Mouse (Mus musculus) lung, postnatal 36 days (tissue): ENCODE measurements around the gene Itga6.
A peak's percentile ranks its signal among the peaks of the same experiment; 100 is the strongest.
"Not testable (repeated sequence)": the region's sequence is repeated elsewhere in the genome, so short reads cannot be mapped to it uniquely, and the experiment has no call there.

ENCODE experiments used
- DNase-seq: peaks from one replicate; pipeline ENCODE4 v3.0.0; 2022; ENCODE audit warnings: mixed read lengths

Itga6 gene

GRCm38 (mm10) chr2:71898335-71898856 lies 153.0 kb downstream of the Itga6 start:
- peak; percentile 48 for DNase-seq

GRCm38 (mm10) chr2:71899886-71900285 lies 154.5 kb downstream of the Itga6 start:
- DNase-seq: no peak

- DNase-seq: no peak
These were observed 159.7 kb downstream of the Itga6 start for GRCm38 (mm10) chr2:71905154-71905553.

GRCm38 (mm10) chr2:71906356-71906755 lies 160.9 kb downstream of the Itga6 start:
- DNase-seq: not testable (repeated sequence)
